In the genomic region with DNA sequence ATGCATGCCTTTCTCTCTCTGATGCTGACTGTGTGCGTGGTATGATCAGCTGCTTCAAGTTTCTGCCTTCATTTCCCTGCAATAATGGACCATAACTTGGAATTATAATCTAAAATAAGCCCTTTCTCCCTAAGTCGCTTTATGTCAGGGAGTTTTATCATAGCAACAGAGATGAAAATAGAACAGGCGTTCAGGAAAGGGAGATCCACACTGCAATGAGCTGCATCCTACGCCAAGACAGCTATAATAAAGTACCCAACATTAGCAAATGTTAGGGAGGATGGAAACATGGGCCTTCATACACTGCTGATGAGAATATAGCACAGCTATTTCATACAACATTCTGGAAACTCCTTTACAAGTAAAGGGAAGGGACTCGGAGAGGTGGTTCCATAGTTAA, we compare ENCODE assay signal across 24 mouse cellular contexts.
"Had no signal": no experiment of that assay in that cellular context is flagged by ENCODE, and none has a peak within 500 bp of the region (broad histone marks: within the 10 kb centered on the region; RNA-seq: fewer than 3 reads in every experiment).

No protein-coding gene starts in this region.

- H3K4me3 ChIP-seq: gastrocnemius, adult 2 months; heart, embryonic 10.5 days; heart, embryonic 12.5 days; hindbrain, embryonic 10.5 days; hindbrain, embryonic 12.5 days; intestine, embryonic 15.5 days; kidney, embryonic 15.5 days; limb, embryonic 13.5 days; limb, embryonic 15.5 days; liver, embryonic 12.5 days had no signal

- H3K27ac ChIP-seq: gastrocnemius, adult 2 months; heart, embryonic 10.5 days; hindbrain, embryonic 10.5 days; hindbrain, embryonic 12.5 days; hindbrain, embryonic 14.5 days; intestine, embryonic 15.5 days; kidney, embryonic 15.5 days; kidney, postnatal 0 days; limb, embryonic 13.5 days; limb, embryonic 15.5 days; liver, embryonic 12.5 days; liver, embryonic 14.5 days had no signal

- DNase-seq: gastrocnemius, adult 2 months; gastrocnemius, postnatal 10 days; gastrocnemius, postnatal 25 days; heart, adult 18-20 months; heart, postnatal 10 days; heart, postnatal 4 days; kidney, adult 2 months; kidney, adult 9 months; kidney, postnatal 14 days; kidney, postnatal 36 days; layer of hippocampus, postnatal 36 days; left cerebral cortex, postnatal 4 days had no signal
